Mouse (Mus musculus) erythroblast, embryonic 14.5 days (primary cell): ENCODE data around the gene Srl.

Experiments used
- GATA1 ChIP-seq: IDR thresholded peaks from 2 replicates; pipeline ENCODE4 v1.6.1; 2012; ENCODE audit warnings: low read length, inconsistent platforms, mixed read lengths
- TAL1 ChIP-seq: IDR thresholded peaks from 3 replicates; pipeline ENCODE4 v1.6.1; 2012; ENCODE audit warnings: low read length, inconsistent platforms, mixed read lengths

GRCm38 (mm10) chr16:4548953-4549688, 7.5 kb upstream of the Srl start:
- TF ChIP-seq GATA1 (no peak), TAL1 (no peak)
